Mouse (Mus musculus): ENCODE data around the gene Hrh2. TPM values are rescaled to one million over a fixed set of nuclear protein-coding genes. Genes with fewer than 3 reads are reported as not detected.

The Hrh2 gene
- polyA plus RNA-seq (2012; rRNA removed), result 0.08 TPM in 2 replicates

DNA sequence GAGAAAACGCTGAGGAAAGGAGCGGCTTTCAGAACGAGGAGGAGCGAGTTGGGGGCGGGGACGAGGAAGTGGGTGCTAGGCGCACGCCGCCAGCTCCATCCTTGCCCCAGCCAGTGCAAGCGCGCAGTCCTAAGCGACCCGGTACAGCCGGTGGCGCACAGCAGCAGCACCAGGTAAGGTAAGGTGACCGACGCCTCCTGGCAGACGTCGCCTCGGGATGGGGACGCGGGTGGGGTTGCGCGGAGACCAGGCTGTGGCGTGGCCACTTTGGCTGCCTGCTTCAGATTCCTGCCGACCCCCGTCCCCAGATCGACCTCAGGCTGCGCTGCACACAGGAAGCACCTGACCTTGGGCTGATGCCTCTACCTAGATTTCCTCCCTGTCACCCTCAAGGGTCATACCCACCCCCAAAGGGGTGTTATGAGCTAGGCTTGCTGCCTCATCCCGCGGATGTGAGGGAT, at the start of gene Hrh2:
TSS of gene Hrh2 (plus strand) at position 109 of the 461 bp plus-strand sequence.

Other genes with a start within 250 kb of the Hrh2 start
- 0.01 TPM in 1 of 2 replicates, not detected in the other for gene Drd1, start 136.4 kb upstream of the Hrh2 start, polyA plus RNA-seq (2012; rRNA removed)
- 23.8 and 30.1 TPM in 2 replicates for gene Sfxn1, start 120.3 kb upstream of the Hrh2 start, polyA plus RNA-seq (2012; rRNA removed)
- 0.40 and 0.45 TPM in 2 replicates for gene Cplx2, start 179.2 kb downstream of the Hrh2 start, polyA plus RNA-seq (2012; rRNA removed)